Mouse (Mus musculus): Measurements from ENCODE around the gene Pif1. TPM values are rescaled to one million over a fixed set of nuclear protein-coding genes. Genes with fewer than 3 reads are reported as not detected.

The Pif1 gene
- polyA plus RNA-seq, 1 experiment: 0.36 TPM

- DNase-seq (ENCODE audit: low spot score): no peak
These were observed 52.1 kb downstream of the Pif1 start for GRCm38 (mm10) chr9:65639065-65639464.

GRCm38 (mm10) chr9:65640838-65641410, 54.0 kb downstream of the Pif1 start:
- no peak for DNase-seq (ENCODE audit: low spot score)

- no peak for DNase-seq (ENCODE audit: low spot score)
These were observed 54.6 kb downstream of the Pif1 start for GRCm38 (mm10) chr9:65641446-65642052.

- DNase-seq (ENCODE audit: low spot score): no peak
These were observed 55.6 kb downstream of the Pif1 start for GRCm38 (mm10) chr9:65642546-65642945.

GRCm38 (mm10) chr9:65644960-65645359, 58.0 kb downstream of the Pif1 start:
- no peak for DNase-seq (ENCODE audit: low spot score)

Other genes with a start within 250 kb of the Pif1 start
- 12.9 and 14.4 TPM in 2 replicates for gene Pdcd7, start 241.1 kb upstream of the Pif1 start, polyA plus RNA-seq (2012; rRNA removed)
- gene Ubap1l, start 226.1 kb upstream of the Pif1 start, polyA plus RNA-seq (2012; rRNA removed): 0.55 and 0.87 TPM in 2 replicates
- 1.4 and 1.5 TPM in 2 replicates for gene Kbtbd13, start 195.5 kb upstream of the Pif1 start, polyA plus RNA-seq (2012; rRNA removed)
- gene Rasl12, start 188.7 kb upstream of the Pif1 start, polyA plus RNA-seq (2012; rRNA removed): 25.6 and 28.8 TPM in 2 replicates
- not detected in 2 replicates for gene Slc51b, start 164.2 kb upstream of the Pif1 start, polyA plus RNA-seq (2012; rRNA removed)
- gene Mtfmt, start 151.4 kb upstream of the Pif1 start, polyA plus RNA-seq (2012; rRNA removed): 19.2 and 21.9 TPM in 2 replicates
- 42.6 and 46.8 TPM in 2 replicates for gene Spg21, start 126.2 kb upstream of the Pif1 start, polyA plus RNA-seq (2012; rRNA removed)
- gene Ankdd1a, start 67.0 kb upstream of the Pif1 start, polyA plus RNA-seq (2012; rRNA removed): 21.8 and 33.9 TPM in 2 replicates
- gene Plekho2, start 7.1 kb upstream of the Pif1 start, polyA plus RNA-seq (2012; rRNA removed): 45.4 and 50.5 TPM in 2 replicates
- gene Rbpms2, start 42.5 kb downstream of the Pif1 start, polyA plus RNA-seq (2012; rRNA removed): 142 and 175 TPM in 2 replicates
- 162 and 173 TPM in 2 replicates for gene Oaz2, start 80.8 kb downstream of the Pif1 start, polyA plus RNA-seq (2012; rRNA removed)
- gene Zfp609, start 240.4 kb downstream of the Pif1 start, polyA plus RNA-seq (2012; rRNA removed): 9.2 and 17.4 TPM in 2 replicates

Measured in urinary bladder, adult 2 months (tissue).